Mouse (Mus musculus) kidney, embryonic 16.5 days (tissue): ENCODE results near the gene Tm4sf5. TPM values are rescaled to one million over a fixed set of nuclear protein-coding genes. Genes with fewer than 3 reads are reported as not detected.
A peak's percentile ranks its signal among the peaks of the same experiment; 100 is the strongest.
"Not testable (repeated sequence)": the region's sequence is repeated elsewhere in the genome, so short reads cannot be mapped to it uniquely, and the experiment has no call there.

Source experiments
- ATAC-seq: fragments of 200-750 bp; cut with Nextera tagmentation; 2 replicates; pipeline ENCODE4 v1.8.0; 2017; ENCODE audit warnings: moderate TSS enrichment; ENCODE audit not compliant: low FRiP score, low TSS enrichment
- H3K27ac ChIP-seq: fragments of 300-500 bp; sonication (generic); 2 replicates; pipeline ENCODE4 v1.5.1; 2014; ENCODE audit warnings: low read length
- H3K27me3 ChIP-seq: fragments of 300-500 bp; sonication (generic); 2 replicates; pipeline ENCODE4 v1.6.1; 2014; ENCODE audit warnings: low read length, control low read depth, mixed read lengths; ENCODE audit not compliant: insufficient read depth
- H3K36me3 ChIP-seq: fragments of 300-500 bp; sonication (generic); 2 replicates; pipeline ENCODE4 v1.6.1; 2014; ENCODE audit warnings: low read length, control low read depth, mixed read lengths; ENCODE audit not compliant: insufficient read depth
- H3K4me1 ChIP-seq: fragments of 300-500 bp; sonication (generic); 2 replicates; pipeline ENCODE4 v1.6.1; 2014; ENCODE audit warnings: low read length, control low read depth, mixed read lengths; ENCODE audit not compliant: insufficient read depth
- H3K4me2 ChIP-seq: fragments of 300-500 bp; sonication (generic); replicated peaks from 2 replicates; pipeline ENCODE4 v1.6.1; 2014; ENCODE audit warnings: low read depth, low read length
- H3K4me3 ChIP-seq: fragments of 300-500 bp; sonication (generic); 2 replicates; pipeline ENCODE4 v1.5.1; 2014; ENCODE audit warnings: mild to moderate bottlenecking, low read length
- H3K9ac ChIP-seq: fragments of 300-500 bp; sonication (generic); replicated peaks from 2 replicates; pipeline ENCODE4 v1.6.1; 2014; ENCODE audit warnings: low read length
- H3K9me3 ChIP-seq: fragments of 300-500 bp; sonication (generic); 2 replicates; pipeline ENCODE4 v1.6.1; 2016; ENCODE audit warnings: low read length, control low read depth
- WGBS: fragments of 180-500 bp; shearing (Covaris S2); extraction: QIAGEN DNeasy Blood & Tissue Kit; methylation state at CpG from one replicate; pipeline ENCODE4 v1.1.7; 2014; 5-methylcytosine and 5-hydroxymethylcytosine counted together
- polyA plus RNA-seq: library from polyadenylated mRNA; unstranded; fragments of >200 nt; fragmentation: Nextera tagmentation; extraction: Ambion mirVana; gene quantifications from 2 replicates; pipeline ENCODE4 v1.2.1, GENCODE M21; 2015

Tm4sf5 gene
- polyA plus RNA-seq, 1 experiment from 2014 or later, result 0.80 TPM

DNA sequence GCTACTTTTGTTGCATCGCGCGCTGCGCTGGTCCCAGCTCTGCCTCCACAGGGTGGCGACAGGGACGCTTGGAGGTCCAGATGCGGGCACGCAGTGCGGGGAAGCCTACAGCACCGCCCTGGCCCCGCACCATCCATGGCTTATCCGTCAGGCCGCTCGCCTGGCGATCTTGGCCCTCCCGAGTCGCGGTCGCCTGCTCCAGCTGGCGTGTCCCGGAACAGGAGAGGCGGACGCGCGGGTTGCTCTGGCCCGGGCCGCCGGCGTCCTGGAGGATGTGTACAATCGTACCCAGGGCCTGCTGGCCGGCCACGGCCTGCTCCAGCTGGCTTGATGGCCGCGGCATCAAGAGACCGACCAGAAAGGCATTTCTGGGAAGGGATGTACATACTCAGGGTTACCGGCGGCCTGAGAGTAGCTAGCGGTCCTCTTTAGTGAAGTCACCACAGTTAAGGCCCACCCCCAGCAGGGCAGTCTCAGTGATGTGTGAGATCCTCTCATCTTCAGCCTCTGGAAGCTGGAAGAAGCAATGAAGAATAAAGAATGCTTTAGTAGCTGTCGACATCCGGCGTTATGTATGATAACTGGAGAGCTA, 15.2 kb downstream of the Tm4sf5 start:
- ATAC-seq, result peak; percentile 68
- WGBS, result 9% methylated on average over 40 of the region's 41 CpGs
- peak overlapping the region; percentile 74 for H3K9ac ChIP-seq
- peaks cover 12% of the 10 kb centered on the region for H3K4me1 ChIP-seq
- no peaks in the 10 kb centered on the region for H3K9me3 ChIP-seq
- H3K4me3 ChIP-seq, result peak overlapping the region; percentile 38
- no peaks in the 10 kb centered on the region for H3K36me3 ChIP-seq
- H3K4me2 ChIP-seq, result peak overlapping the region; percentile 56
- H3K27ac ChIP-seq, result peak overlapping the region; percentile 58
- H3K27me3 ChIP-seq, result no peaks in the 10 kb centered on the region

DNA sequence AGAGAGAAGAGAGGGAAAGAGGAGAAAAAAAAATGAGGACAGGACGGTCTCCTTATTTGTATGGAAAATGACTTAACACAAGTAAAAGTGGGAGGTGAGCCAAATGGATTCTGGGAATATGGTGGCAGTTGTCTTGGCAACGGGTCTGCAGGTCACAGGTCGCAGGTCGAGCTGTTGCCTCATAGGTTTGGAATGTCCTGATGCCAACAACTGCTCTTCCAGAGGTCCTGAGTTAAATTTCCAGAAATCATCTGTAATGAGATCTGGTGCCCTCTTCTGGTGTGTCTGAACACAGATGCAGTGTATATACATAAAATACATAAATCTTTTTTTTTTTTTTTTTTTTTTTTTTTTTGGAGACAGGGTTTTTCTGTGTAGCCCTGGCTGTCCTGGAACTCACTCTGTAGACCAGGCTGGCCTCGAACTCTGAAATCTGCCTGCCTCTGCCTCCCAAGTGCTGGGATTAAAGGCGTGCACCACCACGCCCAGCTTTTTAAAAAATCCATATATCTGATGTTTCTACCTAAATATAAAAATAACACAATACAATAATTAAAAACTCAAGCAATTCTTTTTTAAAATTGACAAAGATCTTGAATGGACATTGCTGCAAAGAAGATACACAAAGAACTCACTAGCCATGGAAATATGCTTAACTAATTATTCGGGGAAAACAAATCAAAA, 18.4 kb downstream of the Tm4sf5 start:
- WGBS, result 87% methylated on average over 8 of the region's 8 CpGs
- not testable (repeated sequence) for ATAC-seq, H3K4me3 ChIP-seq

DNA sequence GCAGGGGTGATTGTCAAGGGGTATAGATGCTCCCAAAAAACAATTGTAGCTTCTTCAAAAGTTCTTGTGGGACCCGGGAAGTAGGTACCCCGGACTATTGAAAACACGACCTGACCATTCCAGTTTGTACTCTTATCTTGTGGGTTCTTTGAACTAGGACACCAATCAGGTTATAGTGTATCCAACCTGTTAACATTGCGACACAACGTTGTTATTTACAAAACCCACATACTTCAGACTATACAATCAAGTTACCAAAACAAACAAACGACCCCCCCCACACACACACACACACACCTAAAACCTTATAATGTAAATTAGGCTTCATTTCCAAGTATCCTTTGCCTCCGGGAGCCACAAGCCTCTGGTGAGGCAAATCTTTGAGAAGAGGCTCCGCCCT, 19.7 kb downstream of the Tm4sf5 start:
- peak overlapping the region; percentile 49 for H3K9ac ChIP-seq
- H3K4me3 ChIP-seq, result peak overlapping the region; percentile 74
- peaks cover 17% of the 10 kb centered on the region for H3K4me1 ChIP-seq
- ATAC-seq, result peak; percentile 10; the same call in 1 of the 2 replicates
- peak overlapping the region; percentile 56 for H3K4me2 ChIP-seq
- H3K9me3 ChIP-seq, result no peaks in the 10 kb centered on the region
- WGBS, result 5% methylated on average over 8 of the region's 8 CpGs
- H3K36me3 ChIP-seq, result peaks cover 31% of the 10 kb centered on the region
- H3K27me3 ChIP-seq, result no peaks in the 10 kb centered on the region
- H3K27ac ChIP-seq, result no peak overlapping the region

More for the DNA sequence above, 18.4 kb downstream of the Tm4sf5 start:
- Histone ChIP-seq H3K36me3 (peaks cover 21% of the 10 kb centered on the region), H3K4me1 (peaks cover 21% of the 10 kb centered on the region)
- not testable (repeated sequence) for H3K27ac ChIP-seq, H3K9ac ChIP-seq, H3K27me3 ChIP-seq, H3K4me2 ChIP-seq, H3K9me3 ChIP-seq

GRCm38 (mm10) chr11:70525184-70525678, 20.2 kb downstream of the Tm4sf5 start, which contains the start of gene Psmb6:
Psmb6 (plus strand) TSS chr11:70525367.
- peak within 1 kb of the TSS; percentile 80 for H3K9ac ChIP-seq
- H3K27me3 ChIP-seq, result no peaks in the 10 kb centered on the region
- peaks cover 31% of the 10 kb centered on the region for H3K36me3 ChIP-seq
- H3K4me1 ChIP-seq, result peaks cover 12% of the 10 kb centered on the region; the same call in 1 of the 2 replicates
- peak within 1 kb of the TSS; percentile 69 for H3K4me2 ChIP-seq
- under 1% methylated on average over 26 of the region's 26 CpGs for WGBS
- peak within 1 kb of the TSS; percentile 74 for H3K4me3 ChIP-seq
- peak; percentile 95 for ATAC-seq
- H3K27ac ChIP-seq, result no peak within 1 kb of the TSS
- no peaks in the 10 kb centered on the region for H3K9me3 ChIP-seq

DNA sequence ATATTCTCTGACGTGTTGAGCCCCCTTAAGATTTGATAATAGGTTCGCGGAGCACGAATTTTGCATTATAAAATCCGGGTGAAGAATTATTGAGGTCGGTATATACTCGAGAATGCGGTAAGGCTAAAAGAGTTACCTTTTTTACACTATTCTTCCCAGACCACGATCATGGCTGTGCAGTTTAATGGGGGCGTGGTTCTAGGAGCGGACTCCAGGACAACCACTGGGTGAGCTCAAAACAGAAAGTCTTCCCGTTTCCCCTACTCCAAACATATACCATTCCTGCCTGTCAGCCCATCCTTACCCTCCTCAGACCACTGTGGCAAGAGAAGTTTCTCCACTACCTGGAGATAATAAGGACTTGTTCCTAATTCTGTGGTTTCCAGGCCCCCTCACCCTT, 20.7 kb downstream of the Tm4sf5 start:
- no peaks in the 10 kb centered on the region for H3K27me3 ChIP-seq
- H3K27ac ChIP-seq, result no peak overlapping the region
- peaks cover 12% of the 10 kb centered on the region; the same call in 1 of the 2 replicates for H3K4me1 ChIP-seq
- WGBS, result 2% methylated on average over 12 of the region's 12 CpGs
- no peaks in the 10 kb centered on the region for H3K9me3 ChIP-seq
- H3K36me3 ChIP-seq, result peaks cover 31% of the 10 kb centered on the region
- peak overlapping the region; percentile 69 for H3K4me2 ChIP-seq
- peak; percentile 40; the same call in 1 of the 2 replicates for ATAC-seq
- peak overlapping the region; percentile 74 for H3K4me3 ChIP-seq
- H3K9ac ChIP-seq, result peak overlapping the region; percentile 80

- peaks cover 31% of the 10 kb centered on the region for H3K36me3 ChIP-seq
- H3K27ac ChIP-seq, result no peak overlapping the region
- no peaks in the 10 kb centered on the region for H3K27me3 ChIP-seq
- peaks cover 12% of the 10 kb centered on the region; the same call in 1 of the 2 replicates for H3K4me1 ChIP-seq
- peak overlapping the region; percentile 69 for H3K4me2 ChIP-seq
- no peaks in the 10 kb centered on the region for H3K9me3 ChIP-seq
- H3K4me3 ChIP-seq, result peak overlapping the region; percentile 74
- peak overlapping the region; percentile 80 for H3K9ac ChIP-seq
- no peak for ATAC-seq
- WGBS, result 89% methylated on average over 12 of the region's 12 CpGs
These were observed 21.2 kb downstream of the Tm4sf5 start for GRCm38 (mm10) chr11:70526211-70526610.

DNA sequence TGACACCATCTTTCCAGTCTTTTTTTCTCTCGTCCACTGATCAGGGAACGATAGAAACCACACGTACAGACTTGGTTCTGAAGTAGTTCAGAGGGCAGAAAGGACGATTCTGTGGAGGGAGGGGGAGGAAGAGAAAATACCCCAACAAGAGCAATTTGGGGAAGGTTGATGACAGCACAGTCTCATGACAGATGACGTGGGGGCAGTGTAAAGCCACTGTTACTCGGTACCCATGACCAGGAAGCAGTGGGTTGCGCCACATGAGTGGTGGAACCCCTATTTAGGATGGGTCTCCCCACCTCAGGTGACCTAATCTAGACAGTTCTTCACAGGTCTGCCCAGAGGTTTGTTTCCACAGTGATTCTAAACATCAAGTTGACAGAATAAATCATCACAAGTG, 23.6 kb downstream of the Tm4sf5 start:
- Histone ChIP-seq H3K27ac (no peak overlapping the region), H3K4me1 (peaks cover 12% of the 10 kb centered on the region; the same call in 1 of the 2 replicates), H3K9ac (no peak overlapping the region), H3K36me3 (peaks cover 31% of the 10 kb centered on the region), H3K4me3 (no peak overlapping the region), H3K9me3 (no peaks in the 10 kb centered on the region), H3K27me3 (no peaks in the 10 kb centered on the region), H3K4me2 (no peak overlapping the region)
- ATAC-seq, result no peak
- WGBS, result 84% methylated on average over 7 of the region's 7 CpGs

DNA sequence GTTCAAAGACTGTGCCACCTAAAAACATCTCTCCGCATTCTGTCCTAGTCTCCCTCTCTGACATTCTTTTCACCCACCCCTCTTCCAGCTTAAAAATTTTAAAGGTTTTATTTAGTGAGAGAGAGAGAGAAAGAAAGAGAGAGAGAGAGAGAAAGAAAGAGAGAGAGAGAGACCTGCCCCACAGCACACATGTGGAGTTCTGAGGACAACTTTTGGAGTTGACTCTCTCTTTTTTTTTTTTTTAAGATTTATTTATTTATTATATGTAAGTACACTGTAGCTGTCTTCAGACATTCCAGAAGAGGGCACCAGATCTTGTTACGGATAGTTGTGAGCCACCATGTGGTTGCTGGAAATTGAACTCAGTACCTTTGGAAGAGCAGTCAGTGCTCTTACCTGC, 26.0 kb downstream of the Tm4sf5 start:
- H3K4me3 ChIP-seq, ATAC-seq, H3K4me2 ChIP-seq, H3K27ac ChIP-seq, H3K9me3 ChIP-seq, H3K4me1 ChIP-seq, H3K9ac ChIP-seq, H3K27me3 ChIP-seq: not testable (repeated sequence)
- H3K36me3 ChIP-seq, result peaks cover 31% of the 10 kb centered on the region
- WGBS, result 73% methylated on average over 2 of the region's 2 CpGs

DNA sequence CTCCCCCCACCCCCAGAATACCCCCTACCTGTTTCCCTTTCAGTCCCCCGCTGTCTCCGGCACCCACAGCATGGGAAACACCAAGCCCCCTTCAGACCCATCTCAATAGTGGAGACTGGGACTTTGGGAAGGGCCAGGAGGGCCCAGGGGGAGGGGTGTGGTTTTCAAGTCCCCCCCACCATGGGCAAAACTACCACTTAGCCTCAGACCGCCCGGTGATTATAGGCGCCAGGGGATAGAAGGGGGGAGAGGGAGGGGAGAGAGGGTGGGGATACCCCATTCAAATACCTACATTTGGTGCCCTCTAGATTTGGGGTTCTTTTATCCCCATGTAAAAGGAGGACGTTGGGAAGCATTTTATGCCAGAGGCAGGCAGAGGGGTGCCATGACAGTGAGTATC, 27.8 kb downstream of the Tm4sf5 start, which contains the start of gene Gm40193:
Gene Gm40193 (minus strand): TSS at position 101 of the 400 bp plus-strand sequence.
- Histone ChIP-seq H3K4me1 (no peaks in the 10 kb centered on the region), H3K4me2 (no peak within 1 kb of the TSS), H3K36me3 (peaks cover 16% of the 10 kb centered on the region; the same call in 1 of the 2 replicates), H3K27me3 (no peaks in the 10 kb centered on the region), H3K9ac (no peak within 1 kb of the TSS), H3K27ac (no peak within 1 kb of the TSS), H3K9me3 (no peaks in the 10 kb centered on the region), H3K4me3 (no peak within 1 kb of the TSS)
- 82% methylated on average over 6 of the region's 6 CpGs for WGBS
- ATAC-seq, result no peak
